ENCODE assay signal across 20 mouse cellular contexts in the genomic region with DNA sequence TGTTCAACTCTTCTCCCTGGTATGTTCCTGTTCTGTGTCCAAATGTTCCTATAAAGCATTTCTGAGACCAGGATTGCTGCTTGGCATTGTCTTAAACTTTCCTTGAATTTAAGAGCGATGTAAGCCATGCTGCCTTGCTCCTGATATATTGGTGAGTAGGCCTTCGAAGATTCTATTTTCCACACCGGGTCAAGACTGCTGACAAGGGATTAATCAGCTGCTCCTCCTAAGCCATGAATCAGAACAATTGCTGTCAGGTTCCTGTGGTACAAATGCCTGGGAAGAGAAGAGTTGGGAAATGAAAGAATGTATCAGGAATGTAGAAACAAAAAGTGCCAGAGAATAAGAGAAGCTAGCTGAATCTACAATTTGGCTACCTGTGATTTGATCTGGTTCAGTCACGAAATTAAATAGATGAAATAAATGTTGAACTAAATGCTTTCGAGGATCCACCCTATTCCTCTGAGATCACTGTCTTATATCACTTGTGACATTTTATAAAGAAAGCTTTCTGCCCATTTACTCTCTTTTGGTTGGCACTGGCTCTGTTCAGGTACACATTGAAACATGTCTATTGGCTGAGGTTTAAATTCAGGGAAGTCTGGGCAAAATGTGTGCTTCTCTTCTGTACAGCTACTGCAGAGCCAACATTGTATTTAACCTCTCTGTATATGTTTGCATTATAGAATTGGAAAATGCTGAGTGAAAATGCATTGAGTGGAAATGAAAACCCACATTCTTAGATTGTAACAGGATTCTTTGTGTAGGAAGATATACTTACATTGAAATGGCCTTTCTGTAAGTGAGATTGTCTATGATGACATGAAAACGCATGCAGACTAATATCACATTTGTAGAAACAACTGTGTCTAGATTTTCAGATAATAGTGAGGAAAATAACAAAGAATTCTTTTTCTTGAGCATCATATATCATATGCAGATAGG.
DNase-seq lines count a peak whose midpoint lies in the region; ATAC-seq and TF ChIP-seq lines count a peak whose summit lies in the region.
"Had no signal": no experiment of that assay in that cellular context is flagged by ENCODE, and none has a peak within 500 bp of the region (broad histone marks: within the 10 kb centered on the region; RNA-seq: fewer than 3 reads in every experiment).

No protein-coding gene starts in this region.

- H3K9ac ChIP-seq in forebrain, postnatal 0 days: no peak overlapping the region
- no peak overlapping the region for H3K9ac ChIP-seq in neural tube, embryonic 12.5 days
- H3K9ac ChIP-seq in liver, embryonic 12.5 days: no peak overlapping the region
- H3K9ac ChIP-seq: embryonic facial prominence, embryonic 13.5 days had no signal

- DNase-seq in forebrain, postnatal 0 days: peak; percentile 36
- DNase-seq in forebrain, embryonic 10.5 days (ENCODE audit: extremely low spot score, low spot score): no peak
- DNase-seq in midbrain, embryonic 10.5 days (ENCODE audit: low spot score): no peak
- no peak for DNase-seq in kidney, adult 9 months
- DNase-seq in gastrocnemius, postnatal 10 days: no peak
- DNase-seq: adrenal gland, postnatal 10 days; B cell, adult 2 months; cerebellum, adult 11-12 months; cerebellum, postnatal 36 days; gastrocnemius, postnatal 14 days; heart, postnatal 14 days; liver; lung, adult 2 months; thymus, postnatal 25 days had no signal

- 63% methylated on average over 6 of the region's 6 CpGs for WGBS in forebrain, postnatal 0 days
- WGBS in forebrain, embryonic 10.5 days: 73% methylated on average over 6 of the region's 6 CpGs
- WGBS in midbrain, embryonic 10.5 days: 59% methylated on average over 6 of the region's 6 CpGs
- WGBS in neural tube, embryonic 12.5 days: 60% methylated on average over 6 of the region's 6 CpGs
- 55% methylated on average over 6 of the region's 6 CpGs for WGBS in liver, embryonic 12.5 days (ENCODE audit: insufficient replicate concordance)

- H3K4me2 ChIP-seq in forebrain, postnatal 0 days (ENCODE audit: low read depth): no peak overlapping the region
- H3K4me2 ChIP-seq in neural tube, embryonic 12.5 days (replicated peaks): no peak overlapping the region
- H3K4me2 ChIP-seq in liver, embryonic 12.5 days: no peak overlapping the region
- H3K4me2 ChIP-seq: embryonic facial prominence, embryonic 13.5 days; heart, embryonic 11.5 days had no signal

- H3K9me3 ChIP-seq in forebrain, postnatal 0 days (ENCODE audit: low read length): no peaks in the 10 kb centered on the region
- no peaks in the 10 kb centered on the region for H3K9me3 ChIP-seq in forebrain, embryonic 10.5 days
- H3K9me3 ChIP-seq in midbrain, embryonic 10.5 days (replicated peaks): no peaks in the 10 kb centered on the region
- H3K9me3 ChIP-seq in neural tube, embryonic 12.5 days: no peaks in the 10 kb centered on the region
- H3K9me3 ChIP-seq in liver, embryonic 12.5 days (replicated peaks): no peaks in the 10 kb centered on the region
- H3K9me3 ChIP-seq: embryonic facial prominence, embryonic 13.5 days had no signal

- no peak overlapping the region for H3K4me3 ChIP-seq in forebrain, postnatal 0 days (ENCODE audit: low read depth, low read length)
- H3K4me3 ChIP-seq in forebrain, embryonic 10.5 days: no peak overlapping the region
- H3K4me3 ChIP-seq in cortical plate, adult 2 months (ENCODE audit: insufficient read depth, low read length): no peak overlapping the region
- H3K4me3 ChIP-seq in midbrain, embryonic 10.5 days: no peak overlapping the region
- no peak overlapping the region for H3K4me3 ChIP-seq in neural tube, embryonic 12.5 days
- H3K4me3 ChIP-seq in liver, embryonic 12.5 days: no peak overlapping the region
- H3K4me3 ChIP-seq: embryonic facial prominence, embryonic 13.5 days had no signal

- no peak for TF ChIP-seq POLR2A in cortical plate, adult 2 months (IDR thresholded peaks at IDR 0.05; ENCODE audit: extremely low read depth, insufficient read depth, low read length)

- H3K4me1 ChIP-seq in forebrain, postnatal 0 days (ENCODE audit: insufficient read depth): no peaks in the 10 kb centered on the region
- H3K4me1 ChIP-seq in forebrain, embryonic 10.5 days: 0 out of 2 replicates have a peak, but pooled peaks cover 4% of the 10 kb centered on the region
- H3K4me1 ChIP-seq in cortical plate, adult 2 months (ENCODE audit: control insufficient read depth, insufficient read depth, low read length): no peaks in the 10 kb centered on the region
- H3K4me1 ChIP-seq in midbrain, embryonic 10.5 days: peaks cover 50% of the 10 kb centered on the region
- no peaks in the 10 kb centered on the region for H3K4me1 ChIP-seq in neural tube, embryonic 12.5 days
- H3K4me1 ChIP-seq in liver, embryonic 12.5 days: no peaks in the 10 kb centered on the region
- H3K4me1 ChIP-seq: embryonic facial prominence, embryonic 13.5 days had no signal

- no peaks in the 10 kb centered on the region for H3K27me3 ChIP-seq in forebrain, postnatal 0 days (ENCODE audit: insufficient read depth, low read length)
- no peaks in the 10 kb centered on the region for H3K27me3 ChIP-seq in forebrain, embryonic 10.5 days (ENCODE audit: poor library complexity, severe bottlenecking)
- H3K27me3 ChIP-seq in midbrain, embryonic 10.5 days (ENCODE audit: low read depth, poor library complexity, severe bottlenecking): no peaks in the 10 kb centered on the region
- no peaks in the 10 kb centered on the region for H3K27me3 ChIP-seq in neural tube, embryonic 12.5 days (replicated peaks)
- H3K27me3 ChIP-seq in liver, embryonic 12.5 days (replicated peaks): no peaks in the 10 kb centered on the region
- H3K27me3 ChIP-seq: embryonic facial prominence, embryonic 13.5 days had no signal

- TF ChIP-seq CTCF in forebrain, postnatal 0 days (IDR thresholded peaks at IDR 0.05; ENCODE audit: low read depth): no peak
- TF ChIP-seq CTCF in cortical plate, adult 2 months (IDR thresholded peaks at IDR 0.05; ENCODE audit: extremely low read depth, insufficient read depth, low read length): no peak

- no peak for ATAC-seq in forebrain, postnatal 0 days
- ATAC-seq in neural tube, embryonic 12.5 days (ENCODE audit: low FRiP score, low read depth): peak; percentile 27; the same call in 1 of the 2 replicates
- ATAC-seq in liver, embryonic 12.5 days: no peak

- H3K27ac ChIP-seq in forebrain, postnatal 0 days (ENCODE audit: low read depth, low read length): no peak overlapping the region
- no peak overlapping the region for H3K27ac ChIP-seq in forebrain, embryonic 10.5 days
- peak overlapping the region; percentile 56; the same call in 1 of the 2 replicates for H3K27ac ChIP-seq in cortical plate, adult 2 months (ENCODE audit: insufficient read depth, low read length)
- peak overlapping the region; percentile 57; the same call in 1 of the 2 replicates for H3K27ac ChIP-seq in midbrain, embryonic 10.5 days (replicated peaks)
- H3K27ac ChIP-seq in neural tube, embryonic 12.5 days: peak overlapping the region; percentile 32; the same call in 1 of the 2 replicates
- H3K27ac ChIP-seq in liver, embryonic 12.5 days: no peak overlapping the region
- H3K27ac ChIP-seq: embryonic facial prominence, embryonic 13.5 days; macrophage had no signal

- H3K36me3 ChIP-seq in forebrain, postnatal 0 days (ENCODE audit: insufficient read depth): no peaks in the 10 kb centered on the region
- no peaks in the 10 kb centered on the region for H3K36me3 ChIP-seq in forebrain, embryonic 10.5 days (replicated peaks)
- no peaks in the 10 kb centered on the region for H3K36me3 ChIP-seq in midbrain, embryonic 10.5 days
- H3K36me3 ChIP-seq in neural tube, embryonic 12.5 days: no peaks in the 10 kb centered on the region
- no peaks in the 10 kb centered on the region for H3K36me3 ChIP-seq in liver, embryonic 12.5 days
- H3K36me3 ChIP-seq: embryonic facial prominence, embryonic 13.5 days had no signal

Comparison
In these comparisons a context has a peak if more than half of its experiments do, and no peak if none do; other contexts are left out.
1. H3K27ac ChIP-seq: peak in cortical plate, adult 2 months (single experiment), midbrain, embryonic 10.5 days (single experiment) and neural tube, embryonic 12.5 days (single experiment); none in forebrain, postnatal 0 days (single experiment), forebrain, embryonic 10.5 days (single experiment) and liver, embryonic 12.5 days (single experiment).